Mouse (Mus musculus) retina, embryonic 14.5 days (tissue): ENCODE results near the gene Dnajc22.

ENCODE experiments used
- DNase-seq: peaks from one replicate; pipeline ENCODE4 v3.0.0-alpha.2; 2015; ENCODE audit warnings: low spot score

The Dnajc22 gene

DNA sequence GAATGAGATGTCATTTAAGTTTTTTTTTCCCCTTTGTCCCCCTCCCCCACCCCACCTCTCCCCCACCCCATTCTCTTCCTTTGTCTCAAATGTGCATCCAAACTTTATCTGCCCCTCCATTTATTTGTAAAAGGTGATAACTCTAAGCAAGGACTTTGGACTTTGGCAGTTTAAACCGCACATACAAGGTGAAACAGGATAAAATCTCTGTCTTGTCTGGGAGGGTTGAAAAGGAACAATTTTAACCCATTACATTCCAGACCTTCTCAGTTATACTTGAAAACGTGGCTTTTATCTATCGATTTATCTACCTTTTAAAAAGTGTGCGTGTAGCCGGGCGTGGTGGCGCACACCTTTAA lies 22.1 kb downstream of the Dnajc22 start:
- DNase-seq: no peak

GRCm38 (mm10) chr15:99116539-99116938 lies 23.6 kb downstream of the Dnajc22 start:
- no peak for DNase-seq

DNA sequence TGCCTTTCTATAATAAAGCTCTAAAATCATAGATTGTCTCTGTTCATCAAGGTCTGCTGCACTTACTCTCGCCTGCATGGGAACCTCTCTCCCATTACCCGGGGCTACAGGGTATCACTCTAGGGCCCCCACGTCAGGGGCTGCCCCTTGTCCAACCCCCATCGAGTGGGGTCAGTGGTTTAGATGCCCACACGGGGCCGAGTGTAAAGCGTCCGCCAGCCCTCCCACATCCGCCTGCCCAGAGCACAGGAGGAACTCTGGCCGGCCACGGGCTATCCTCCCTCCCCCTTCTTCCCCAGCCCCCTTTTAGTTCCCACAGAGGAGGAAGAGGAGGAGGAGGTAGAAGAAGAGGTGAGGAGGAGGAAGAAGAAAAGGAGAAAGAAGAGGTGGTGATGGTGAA lies 27.8 kb downstream of the Dnajc22 start:
- DNase-seq: no peak

- no peak for DNase-seq
These were observed 29.7 kb downstream of the Dnajc22 start for GRCm38 (mm10) chr15:99122642-99123041.

DNA sequence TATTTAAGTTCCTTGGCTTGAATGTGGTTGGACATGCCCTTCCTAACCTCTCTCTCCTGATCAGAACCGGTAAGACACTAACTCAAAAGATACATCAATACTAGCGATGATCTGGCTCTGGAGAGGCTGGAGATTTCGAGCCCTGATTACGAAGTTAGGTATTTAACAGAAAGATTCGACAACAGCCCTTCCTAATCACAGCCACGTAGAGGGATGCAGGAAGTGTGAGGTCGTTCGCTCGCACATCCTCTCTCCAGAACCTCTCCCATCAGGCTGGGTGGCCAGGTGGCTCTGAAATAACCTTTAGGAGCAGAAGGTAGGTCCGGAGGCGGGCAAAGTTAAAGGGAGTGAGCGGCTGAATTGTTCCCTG lies 32.7 kb downstream of the Dnajc22 start, which contains the start of gene Spats2:
Spats2 (plus strand) TSS at position 206 of the 370 bp plus-strand sequence.
- no peak for DNase-seq

DNA sequence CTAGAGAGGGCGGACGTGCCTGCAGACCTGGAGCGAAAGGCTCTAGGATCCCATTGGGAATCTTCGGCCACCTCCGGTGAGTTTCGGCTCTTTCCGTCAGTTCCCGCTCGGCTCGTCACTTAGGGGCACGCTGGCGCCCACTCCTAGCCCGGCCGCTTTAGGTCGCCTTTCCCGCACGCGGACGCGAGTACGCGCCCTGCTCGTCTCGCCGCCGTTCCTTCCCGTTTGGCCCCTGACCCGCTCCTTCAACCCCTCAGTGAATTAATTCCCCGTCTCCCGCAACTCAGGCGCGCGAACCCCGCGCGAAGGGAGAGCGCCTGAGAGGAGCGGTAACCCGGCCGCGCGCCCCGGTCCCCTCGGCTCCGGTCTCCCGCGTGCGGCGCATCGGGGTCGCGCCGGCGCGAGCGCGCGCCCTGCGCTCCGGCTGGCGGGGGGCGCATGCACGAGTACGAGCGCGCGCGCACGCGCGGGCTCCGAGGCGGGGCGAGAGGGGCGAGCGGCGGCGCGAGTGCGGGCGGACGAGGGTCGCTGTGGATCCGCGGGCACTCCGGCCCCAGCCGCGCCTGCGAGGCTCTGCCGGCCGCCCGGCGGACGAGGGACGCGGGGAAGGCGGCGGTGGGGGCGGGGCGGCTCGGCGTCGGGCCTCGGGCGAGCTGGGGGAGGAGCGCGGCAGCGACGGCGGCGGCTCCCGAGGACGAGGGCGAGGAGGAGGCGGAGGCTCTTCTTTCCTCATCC lies 33.3 kb downstream of the Dnajc22 start:
- peak; percentile 96 for DNase-seq

- peak; percentile 52 for DNase-seq
These were observed 33.9 kb downstream of the Dnajc22 start for GRCm38 (mm10) chr15:99126816-99127365.

- no peak for DNase-seq
These were observed 35.0 kb downstream of the Dnajc22 start for GRCm38 (mm10) chr15:99127851-99128522.

- no peak for DNase-seq
These were observed 36.5 kb downstream of the Dnajc22 start for GRCm38 (mm10) chr15:99129441-99129840.

- DNase-seq: no peak
These were observed 37.3 kb downstream of the Dnajc22 start for GRCm38 (mm10) chr15:99129956-99130910.

DNA sequence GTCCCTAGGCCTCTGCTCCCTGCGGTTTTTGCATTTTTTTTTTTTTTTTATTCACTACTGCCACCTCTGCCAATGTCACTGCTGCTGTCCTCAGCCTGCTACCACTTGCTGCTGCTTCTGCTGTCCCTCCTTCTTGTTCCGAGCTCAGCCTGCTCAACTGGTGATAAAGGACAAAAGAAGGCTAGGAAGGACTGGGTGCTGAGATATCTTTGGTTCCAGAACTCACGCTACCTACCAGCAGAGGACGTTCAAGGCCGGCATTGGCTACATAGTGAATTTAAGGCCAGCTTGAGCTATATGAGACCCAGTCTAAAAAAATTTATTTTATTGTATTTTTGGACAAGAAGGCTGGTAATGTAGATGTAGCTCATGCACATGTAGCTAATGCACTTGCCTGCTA lies 45.4 kb downstream of the Dnajc22 start:
- DNase-seq: no peak

GRCm38 (mm10) chr15:99139669-99140068 lies 46.7 kb downstream of the Dnajc22 start:
- peak; percentile 80 for DNase-seq

GRCm38 (mm10) chr15:99150516-99150915 lies 57.5 kb downstream of the Dnajc22 start:
- DNase-seq: no peak

- no peak for DNase-seq
These were observed 58.4 kb downstream of the Dnajc22 start for GRCm38 (mm10) chr15:99151324-99151723.

GRCm38 (mm10) chr15:99153466-99153865 lies 60.5 kb downstream of the Dnajc22 start:
- DNase-seq: no peak
